Mouse (Mus musculus) cerebellum, adult 11 months (tissue): ENCODE results near the gene Armc8.

Source experiments
- DNase-seq: peaks from one replicate; pipeline ENCODE4 v3.0.0; 2022

Gene Armc8

GRCm38 (mm10) chr9:99492634-99493200, 76.0 kb downstream of the Armc8 start:
- no peak for DNase-seq

GRCm38 (mm10) chr9:99491050-99491449, 77.6 kb downstream of the Armc8 start:
- no peak for DNase-seq

GRCm38 (mm10) chr9:99487841-99488240, 80.9 kb downstream of the Armc8 start:
- no peak for DNase-seq

GRCm38 (mm10) chr9:99487126-99487695, 81.5 kb downstream of the Armc8 start:
- DNase-seq = no peak

GRCm38 (mm10) chr9:99485144-99485543, 83.6 kb downstream of the Armc8 start:
- no peak for DNase-seq

GRCm38 (mm10) chr9:99484632-99485031, 84.1 kb downstream of the Armc8 start:
- DNase-seq = no peak

- no peak for DNase-seq
Measured at GRCm38 (mm10) chr9:99483191-99483590, 85.5 kb downstream of the Armc8 start.

GRCm38 (mm10) chr9:99480764-99481163, 87.9 kb downstream of the Armc8 start:
- peak; percentile 50 for DNase-seq

- DNase-seq = peak; percentile 24
Measured at GRCm38 (mm10) chr9:99479181-99479711, 89.5 kb downstream of the Armc8 start.

- DNase-seq = no peak
Measured at GRCm38 (mm10) chr9:99471334-99471733, 97.4 kb downstream of the Armc8 start.

- no peak for DNase-seq
Measured at GRCm38 (mm10) chr9:99470347-99471092, 98.2 kb downstream of the Armc8 start.

GRCm38 (mm10) chr9:99469681-99470273, 98.9 kb downstream of the Armc8 start:
- DNase-seq = no peak

- DNase-seq = no peak
Measured at GRCm38 (mm10) chr9:99468572-99468971, 100.1 kb downstream of the Armc8 start.

- no peak for DNase-seq
Measured at GRCm38 (mm10) chr9:99464876-99465275, 103.8 kb downstream of the Armc8 start.

GRCm38 (mm10) chr9:99459730-99460129, 109.0 kb downstream of the Armc8 start:
- DNase-seq = no peak

- peak; percentile 53 for DNase-seq
Measured at GRCm38 (mm10) chr9:99458529-99459208, 110.0 kb downstream of the Armc8 start.

- no peak for DNase-seq
Measured at GRCm38 (mm10) chr9:99454211-99454610, 114.5 kb downstream of the Armc8 start.

GRCm38 (mm10) chr9:99451161-99451560, 117.5 kb downstream of the Armc8 start, which contains the start of gene Nme9:
TSS of gene Nme9 (plus strand) at chr9:99451475.
- no peak for DNase-seq

- DNase-seq = no peak
Measured at GRCm38 (mm10) chr9:99449886-99450647, 118.6 kb downstream of the Armc8 start.

GRCm38 (mm10) chr9:99447323-99447722, 121.4 kb downstream of the Armc8 start:
- DNase-seq = no peak

GRCm38 (mm10) chr9:99446259-99446658, 122.4 kb downstream of the Armc8 start:
- no peak for DNase-seq

GRCm38 (mm10) chr9:99444590-99445178, 124.0 kb downstream of the Armc8 start:
- no peak for DNase-seq
